In the genomic region with DNA sequence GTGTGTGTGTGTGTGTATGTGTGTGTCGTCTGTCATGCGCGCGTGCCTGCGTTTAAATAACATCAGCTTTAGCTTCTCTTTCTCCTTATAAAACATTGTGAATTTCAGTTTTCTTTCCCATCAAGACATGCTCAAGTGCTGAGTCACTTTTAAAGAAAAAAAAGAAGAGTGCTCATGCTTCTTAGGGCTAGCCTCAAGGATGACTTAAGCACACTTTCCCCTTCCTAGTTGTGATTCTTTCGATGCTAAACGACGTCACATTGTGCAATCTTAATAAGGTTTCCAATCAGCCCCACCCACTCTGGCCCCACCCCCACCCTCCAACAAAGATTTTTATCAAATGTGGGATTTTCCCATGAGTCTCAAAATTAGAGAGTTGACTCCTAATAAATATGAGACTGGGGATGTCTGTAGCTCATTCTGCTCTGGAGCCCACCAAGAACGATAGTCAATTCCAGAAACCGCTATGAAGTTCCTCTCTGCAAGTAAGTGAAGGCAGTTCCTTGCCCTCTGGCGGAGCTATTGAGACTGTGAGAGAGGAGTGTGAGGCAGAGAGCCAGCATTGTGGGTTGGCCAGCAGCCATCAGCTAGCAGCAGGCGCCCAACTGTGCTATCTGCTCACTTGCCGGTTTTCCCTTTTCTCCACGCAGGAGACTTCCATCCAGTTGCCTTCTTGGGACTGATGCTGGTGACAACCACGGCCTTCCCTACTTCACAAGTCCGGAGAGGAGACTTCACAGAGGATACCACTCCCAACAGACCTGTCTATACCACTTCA, we compare ENCODE assay signal across 8 mouse cellular contexts. TPM values are rescaled to one million over a fixed set of nuclear protein-coding genes. Genes with fewer than 3 reads are reported as not detected.
DNase-seq lines count a peak whose midpoint lies in the region; ATAC-seq lines count a peak whose summit lies in the region.

A gene (plus strand): TSS at position 389 of the 778 bp plus-strand sequence.

- peak; percentile 3 for DNase-seq in hindbrain, embryonic 10.5 days (ENCODE audit: low spot score)
- DNase-seq in frontal cortex, postnatal 10 days (ENCODE audit: low spot score in 2 of 2), result peak; percentile 75 to 83
- DNase-seq in left cerebral cortex, adult 18-20 months (ENCODE audit: low spot score in 2 of 2), result peak; percentile 85 to 90

- no peak within 1 kb of the TSS for H3K4me3 ChIP-seq in hindbrain, embryonic 10.5 days
- no peak within 1 kb of the TSS for H3K4me3 ChIP-seq in hindbrain, embryonic 13.5 days
- 0 out of 2 replicates have a peak within 1 kb of the TSS, but pooled peaks have one; percentile 10 for H3K4me3 ChIP-seq in brown adipose tissue, adult 24 weeks (ENCODE audit: insufficient read depth, low read depth, low read length)
- no peak within 1 kb of the TSS for H3K4me3 ChIP-seq in stomach, embryonic 15.5 days (replicated peaks)

- no peak for ATAC-seq in hindbrain, embryonic 13.5 days (ENCODE audit: low FRiP score)
- peak; percentile 82 to 93 for ATAC-seq in hematopoietic stem cell, adult 5-6 weeks (replicated peaks in 1 of 2; ENCODE audit: insufficient read depth in 1 of 2, low FRiP score in 2 of 2, low TSS enrichment in 1 of 2, low read depth in 1 of 2, poor library complexity in 2 of 2, severe bottlenecking in 2 of 2)
- peak; percentile 99 for ATAC-seq in megakaryocyte-erythroid progenitor cell, adult 5-6 weeks (replicated peaks; ENCODE audit: low FRiP score, low TSS enrichment, poor library complexity, severe bottlenecking)
- peak; percentile 63; the same call in 1 of the 2 replicates for ATAC-seq in stomach, embryonic 15.5 days (ENCODE audit: insufficient read depth, low FRiP score, low read depth)

- no peaks in the 10 kb centered on the region for H3K9me3 ChIP-seq in hindbrain, embryonic 10.5 days
- H3K9me3 ChIP-seq in hindbrain, embryonic 13.5 days, result no peaks in the 10 kb centered on the region
- H3K9me3 ChIP-seq in stomach, embryonic 15.5 days, result no peaks in the 10 kb centered on the region

- no peaks in the 10 kb centered on the region for H3K36me3 ChIP-seq in hindbrain, embryonic 10.5 days
- H3K36me3 ChIP-seq in hindbrain, embryonic 13.5 days, result no peaks in the 10 kb centered on the region
- H3K36me3 ChIP-seq in stomach, embryonic 15.5 days, result no peaks in the 10 kb centered on the region

- no peaks in the 10 kb centered on the region for H3K4me1 ChIP-seq in hindbrain, embryonic 10.5 days (replicated peaks)
- H3K4me1 ChIP-seq in hindbrain, embryonic 13.5 days (replicated peaks), result no peaks in the 10 kb centered on the region
- H3K4me1 ChIP-seq in brown adipose tissue, adult 24 weeks (ENCODE audit: control insufficient read depth, insufficient read depth, insufficient read length, low read length), result 0 out of 2 replicates have a peak, but pooled peaks cover 3% of the 10 kb centered on the region
- H3K4me1 ChIP-seq in stomach, embryonic 15.5 days, result no peaks in the 10 kb centered on the region

- H3K4me2 ChIP-seq in hindbrain, embryonic 13.5 days, result no peak within 1 kb of the TSS
- H3K4me2 ChIP-seq in stomach, embryonic 15.5 days, result no peak within 1 kb of the TSS

- no peaks in the 10 kb centered on the region for H3K27me3 ChIP-seq in hindbrain, embryonic 10.5 days (ENCODE audit: insufficient read depth, poor library complexity, severe bottlenecking)
- H3K27me3 ChIP-seq in hindbrain, embryonic 13.5 days, result no peaks in the 10 kb centered on the region
- H3K27me3 ChIP-seq in stomach, embryonic 15.5 days (replicated peaks), result no peaks in the 10 kb centered on the region

- no peak within 1 kb of the TSS for H3K27ac ChIP-seq in hindbrain, embryonic 10.5 days
- H3K27ac ChIP-seq in hindbrain, embryonic 13.5 days, result no peak within 1 kb of the TSS
- H3K27ac ChIP-seq in brown adipose tissue, adult 24 weeks (replicated peaks; ENCODE audit: low read depth, low read length), result no peak within 1 kb of the TSS
- no peak within 1 kb of the TSS for H3K27ac ChIP-seq in stomach, embryonic 15.5 days

- 68% methylated on average over 16 of the region's 16 CpGs for WGBS in hindbrain, embryonic 10.5 days
- WGBS in hindbrain, embryonic 13.5 days, result 62% methylated on average over 16 of the region's 16 CpGs
- 57% methylated on average over 16 of the region's 16 CpGs for WGBS in stomach, embryonic 15.5 days

- H3K9ac ChIP-seq in hindbrain, embryonic 13.5 days, result no peak within 1 kb of the TSS
- H3K9ac ChIP-seq in stomach, embryonic 15.5 days, result no peak within 1 kb of the TSS

RNA-seq across cellular contexts. Expression of the gene that starts here (rescaled TPM):
- not detected in 2 replicates for polyA plus RNA-seq in hindbrain, embryonic 10.5 days (2016; fragmentation: Nextera tagmentation; extraction: Ambion mirVana)
- not detected in 2 replicates for polyA plus RNA-seq in hindbrain, embryonic 13.5 days (2015; fragmentation: Nextera tagmentation; extraction: Ambion mirVana)
- not detected in 2 replicates for polyA plus RNA-seq in brown adipose tissue, adult 24 weeks (2012; ENCODE audit: insufficient read depth, insufficient read length, missing spikeins)
- total RNA-seq in hematopoietic stem cell, adult 5-6 weeks (2017), result 0.38 and 2.1 TPM in 2 replicates
- total RNA-seq in left cerebral cortex, adult 18-20 months (2021), result not detected
- total RNA-seq in megakaryocyte-erythroid progenitor cell, adult 5-6 weeks (2014; fragmentation: Nextera tagmentation), result not detected in 2 replicates
- 1.2 and 2.0 TPM in 2 replicates for total RNA-seq in megakaryocyte-erythroid progenitor cell, adult 5-6 weeks (2017)
- 0.18 and 0.35 TPM in 2 replicates for polyA plus RNA-seq in stomach, embryonic 15.5 days (2015; fragmentation: Nextera tagmentation; extraction: Ambion mirVana)

Comparison
In these comparisons a context has a peak if more than half of its experiments do, and no peak if none do; other contexts are left out.
1. Peak in DNase-seq in hindbrain, embryonic 10.5 days; RNA of the gene not detected or under 1 TPM.
2. Peak in DNase-seq in left cerebral cortex, adult 18-20 months; RNA of the gene not detected or under 1 TPM.
3. Peak in ATAC-seq in stomach, embryonic 15.5 days; RNA of the gene not detected or under 1 TPM.
4. DNase-seq: peak in every context shown above with its lines; median percentile 88 in left cerebral cortex, adult 18-20 months; 79 in frontal cortex, postnatal 10 days; 3 in hindbrain, embryonic 10.5 days.